Mouse (Mus musculus): ENCODE measurements around the gene Zfp704. TPM values are rescaled to one million over a fixed set of nuclear protein-coding genes. Genes with fewer than 3 reads are reported as not detected.

Gene Zfp704
- polyA plus RNA-seq, 2 experiments = 13.4 to 13.8 TPM

- H3K4me1 ChIP-seq (ENCODE audit: control insufficient read depth, insufficient read depth, low read length) = peaks cover 8% of the 10 kb centered on the region; the same call in 1 of the 2 replicates
- H3K27me3 ChIP-seq (ENCODE audit: control insufficient read depth, insufficient read depth, low read length) = no peaks in the 10 kb centered on the region
- H3K4me3 ChIP-seq (replicated peaks; ENCODE audit: low read length) = no peak overlapping the region
- DNase-seq (ENCODE audit: low spot score) (no peak), ATAC-seq (ENCODE audit: low FRiP score, low read depth) (no peak)
- H3K36me3 ChIP-seq (ENCODE audit: control insufficient read depth, insufficient read depth, low read length) = no peaks in the 10 kb centered on the region
- H3K9me3 ChIP-seq (ENCODE audit: control insufficient read depth, low read length) = no peaks in the 10 kb centered on the region
- WGBS = 75% methylated on average over 5 of the region's 5 CpGs
- TF ChIP-seq POLR2A (IDR thresholded peaks at IDR 0.05; ENCODE audit: borderline replicate concordance, extremely low read depth, insufficient read depth, insufficient read length) = no peak
- no peak overlapping the region for H3K4me2 ChIP-seq (replicated peaks; ENCODE audit: low read depth, low read length, severe bottlenecking)
- H3K27ac ChIP-seq (replicated peaks; ENCODE audit: low read depth, low read length) = no peak overlapping the region
- H3K9ac ChIP-seq (ENCODE audit: low read depth, low read length, severe bottlenecking) = no peak overlapping the region
These were observed 60.1 kb downstream of the Zfp704 start for GRCm38 (mm10) chr3:9549815-9550214.

- ATAC-seq (ENCODE audit: low FRiP score, low read depth) (no peak), DNase-seq (ENCODE audit: low spot score) (no peak)
- Histone ChIP-seq H3K9ac (ENCODE audit: low read depth, low read length, severe bottlenecking) (no peak overlapping the region), H3K27me3 (ENCODE audit: control insufficient read depth, insufficient read depth, low read length) (no peaks in the 10 kb centered on the region), H3K36me3 (ENCODE audit: control insufficient read depth, insufficient read depth, low read length) (no peaks in the 10 kb centered on the region), H3K27ac (replicated peaks; ENCODE audit: low read depth, low read length) (no peak overlapping the region), H3K4me3 (replicated peaks; ENCODE audit: low read length) (no peak overlapping the region), H3K9me3 (ENCODE audit: control insufficient read depth, low read length) (no peaks in the 10 kb centered on the region), H3K4me2 (replicated peaks; ENCODE audit: low read depth, low read length, severe bottlenecking) (no peak overlapping the region), H3K4me1 (ENCODE audit: control insufficient read depth, insufficient read depth, low read length) (peaks cover 8% of the 10 kb centered on the region; the same call in 1 of the 2 replicates)
- 50% methylated on average over 10 of the region's 10 CpGs for WGBS
- no peak for TF ChIP-seq POLR2A (IDR thresholded peaks at IDR 0.05; ENCODE audit: borderline replicate concordance, extremely low read depth, insufficient read depth, insufficient read length)
These were observed 61.7 kb downstream of the Zfp704 start for GRCm38 (mm10) chr3:9548188-9548587.

GRCm38 (mm10) chr3:9546882-9547620 lies 62.8 kb downstream of the Zfp704 start:
- DNase-seq (ENCODE audit: low spot score) (no peak), ATAC-seq (ENCODE audit: low FRiP score, low read depth) (no peak)
- WGBS = 37% methylated on average over 15 of the region's 15 CpGs
- H3K9me3 ChIP-seq (ENCODE audit: control insufficient read depth, low read length) = no peaks in the 10 kb centered on the region
- H3K4me2 ChIP-seq (replicated peaks; ENCODE audit: low read depth, low read length, severe bottlenecking) = no peak overlapping the region
- peaks cover 8% of the 10 kb centered on the region; the same call in 1 of the 2 replicates for H3K4me1 ChIP-seq (ENCODE audit: control insufficient read depth, insufficient read depth, low read length)
- no peak for TF ChIP-seq POLR2A (IDR thresholded peaks at IDR 0.05; ENCODE audit: borderline replicate concordance, extremely low read depth, insufficient read depth, insufficient read length)
- no peak overlapping the region for H3K4me3 ChIP-seq (replicated peaks; ENCODE audit: low read length)
- no peaks in the 10 kb centered on the region for H3K36me3 ChIP-seq (ENCODE audit: control insufficient read depth, insufficient read depth, low read length)
- H3K27me3 ChIP-seq (ENCODE audit: control insufficient read depth, insufficient read depth, low read length) = no peaks in the 10 kb centered on the region
- H3K9ac ChIP-seq (ENCODE audit: low read depth, low read length, severe bottlenecking) = no peak overlapping the region
- no peak overlapping the region for H3K27ac ChIP-seq (replicated peaks; ENCODE audit: low read depth, low read length)

- Histone ChIP-seq H3K36me3 (ENCODE audit: control insufficient read depth, insufficient read depth, low read length) (no peaks in the 10 kb centered on the region), H3K9me3 (ENCODE audit: control insufficient read depth, low read length) (no peaks in the 10 kb centered on the region), H3K4me3 (replicated peaks; ENCODE audit: low read length) (no peak overlapping the region), H3K27ac (replicated peaks; ENCODE audit: low read depth, low read length) (no peak overlapping the region), H3K9ac (ENCODE audit: low read depth, low read length, severe bottlenecking) (no peak overlapping the region), H3K27me3 (ENCODE audit: control insufficient read depth, insufficient read depth, low read length) (no peaks in the 10 kb centered on the region), H3K4me2 (replicated peaks; ENCODE audit: low read depth, low read length, severe bottlenecking) (no peak overlapping the region), H3K4me1 (ENCODE audit: control insufficient read depth, insufficient read depth, low read length) (peaks cover 8% of the 10 kb centered on the region; the same call in 1 of the 2 replicates)
- no peak for ATAC-seq (ENCODE audit: low FRiP score, low read depth)
- TF ChIP-seq POLR2A (IDR thresholded peaks at IDR 0.05; ENCODE audit: borderline replicate concordance, extremely low read depth, insufficient read depth, insufficient read length) = no peak
- no peak for DNase-seq (ENCODE audit: low spot score)
- WGBS = 90% methylated on average over 2 of the region's 2 CpGs
These were observed 65.5 kb downstream of the Zfp704 start for GRCm38 (mm10) chr3:9544421-9544820.

GRCm38 (mm10) chr3:9543916-9544315 lies 66.0 kb downstream of the Zfp704 start:
- Histone ChIP-seq H3K4me2 (replicated peaks; ENCODE audit: low read depth, low read length, severe bottlenecking) (no peak overlapping the region), H3K27ac (replicated peaks; ENCODE audit: low read depth, low read length) (no peak overlapping the region), H3K9me3 (ENCODE audit: control insufficient read depth, low read length) (no peaks in the 10 kb centered on the region), H3K36me3 (ENCODE audit: control insufficient read depth, insufficient read depth, low read length) (no peaks in the 10 kb centered on the region), H3K4me3 (replicated peaks; ENCODE audit: low read length) (no peak overlapping the region), H3K9ac (ENCODE audit: low read depth, low read length, severe bottlenecking) (no peak overlapping the region), H3K27me3 (ENCODE audit: control insufficient read depth, insufficient read depth, low read length) (no peaks in the 10 kb centered on the region), H3K4me1 (ENCODE audit: control insufficient read depth, insufficient read depth, low read length) (peaks cover 8% of the 10 kb centered on the region; the same call in 1 of the 2 replicates)
- WGBS = 90% methylated on average over 5 of the region's 5 CpGs
- ATAC-seq (ENCODE audit: low FRiP score, low read depth) (no peak), DNase-seq (ENCODE audit: low spot score) (no peak)
- no peak for TF ChIP-seq POLR2A (IDR thresholded peaks at IDR 0.05; ENCODE audit: borderline replicate concordance, extremely low read depth, insufficient read depth, insufficient read length)
